Mouse (Mus musculus) E14TG2a.4 (cell line): ENCODE measurements at regions not wholly inside any gene's neighbourhood (a gene's known extent, or its start where the extent isn't known, plus 50 kb on each side); places are given as distances from the start of the nearest gene placed in this dataset.

ENCODE experiments used
- CTCF ChIP-seq: conservative IDR thresholded peaks from 2 replicates; pipeline ENCODE4 v1.5.1; 2014; ENCODE audit warnings: low read length
- POU5F1 ChIP-seq: IDR thresholded peaks from 2 replicates; pipeline ENCODE4 v1.6.1; 2014; ENCODE audit warnings: low read length, borderline replicate concordance

DNA sequence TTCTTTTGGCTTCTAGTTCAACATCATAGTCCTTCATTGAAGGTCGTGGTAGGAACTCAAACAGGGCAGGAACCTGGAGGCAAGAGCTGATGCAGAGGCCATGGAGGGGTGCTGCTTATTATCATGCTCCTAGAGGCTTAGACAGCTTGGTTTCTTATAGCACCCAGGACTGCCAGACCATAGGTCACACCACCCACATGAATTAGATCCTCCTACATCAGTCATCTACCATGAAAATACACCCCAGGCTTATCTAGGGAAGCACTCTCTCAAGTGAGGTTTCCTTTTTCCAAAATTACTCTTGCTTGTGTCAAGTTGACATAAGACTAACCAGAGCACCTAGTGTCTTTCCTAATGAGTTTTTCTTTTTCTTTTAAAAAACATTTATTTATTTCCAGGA lies 109.7 kb upstream of the Max start:
- TF ChIP-seq CTCF (no peak), POU5F1 (no peak)
